Mouse (Mus musculus) layer of hippocampus, adult 2 months (tissue): ENCODE data around the gene Dnah5. TPM values are rescaled to one million over a fixed set of nuclear protein-coding genes. Genes with fewer than 3 reads are reported as not detected.

Experiments
- DNase-seq, 2 experiments: peaks; one replicate each; pipeline ENCODE4 v3.0.0; 2022; ENCODE audit warnings: low spot score in 2 of 2
- H3K27ac ChIP-seq: fragments of 200-600 bp; 2 replicates; pipeline ENCODE4 v1.8.1; 2022
- H3K4me3 ChIP-seq: fragments of 200-600 bp; 2 replicates; pipeline ENCODE4 v1.8.1; 2022; ENCODE audit warnings: mild to moderate bottlenecking
- CTCF ChIP-seq: fragments of 200-600 bp; conservative IDR thresholded peaks from 2 replicates; pipeline ENCODE4 v1.8.1; 2022; ENCODE audit warnings: antibody characterized with exemption, mild to moderate bottlenecking, moderate library complexity
- total RNA-seq, 2 experiments: library from RNA; stranded (reverse); gene quantifications; 2 replicates each; pipeline ENCODE4 v1.2.3; 2021

Dnah5 gene
- total RNA-seq, 2 experiments from 2014 or later = 3.5 to 4.5 TPM

GRCm38 (mm10) chr15:28188361-28189011, 15.1 kb upstream of the Dnah5 start:
- no peak for TF ChIP-seq CTCF
- H3K27ac ChIP-seq = no peak overlapping the region
- no peak for DNase-seq
- H3K4me3 ChIP-seq = peak overlapping the region; percentile 24; the same call in 1 of the 2 replicates

GRCm38 (mm10) chr15:28189668-28190067, 13.9 kb upstream of the Dnah5 start:
- Histone ChIP-seq H3K4me3 (peak overlapping the region; percentile 20; the same call in 1 of the 2 replicates), H3K27ac (no peak overlapping the region)
- DNase-seq = no peak
- TF ChIP-seq CTCF = peak; percentile 37

GRCm38 (mm10) chr15:28198609-28199008, 4.9 kb upstream of the Dnah5 start:
- no peak overlapping the region for H3K4me3 ChIP-seq
- TF ChIP-seq CTCF = peak; percentile 61
- DNase-seq = no peak

GRCm38 (mm10) chr15:28204626-28205025, 1.1 kb downstream of the Dnah5 start:
- DNase-seq = no peak
- no peak for TF ChIP-seq CTCF
- Histone ChIP-seq H3K4me3 (no peak overlapping the region), H3K27ac (no peak overlapping the region)

More at GRCm38 (mm10) chr15:28198609-28199008, 4.9 kb upstream of the Dnah5 start:
- no peak overlapping the region for H3K27ac ChIP-seq

DNA sequence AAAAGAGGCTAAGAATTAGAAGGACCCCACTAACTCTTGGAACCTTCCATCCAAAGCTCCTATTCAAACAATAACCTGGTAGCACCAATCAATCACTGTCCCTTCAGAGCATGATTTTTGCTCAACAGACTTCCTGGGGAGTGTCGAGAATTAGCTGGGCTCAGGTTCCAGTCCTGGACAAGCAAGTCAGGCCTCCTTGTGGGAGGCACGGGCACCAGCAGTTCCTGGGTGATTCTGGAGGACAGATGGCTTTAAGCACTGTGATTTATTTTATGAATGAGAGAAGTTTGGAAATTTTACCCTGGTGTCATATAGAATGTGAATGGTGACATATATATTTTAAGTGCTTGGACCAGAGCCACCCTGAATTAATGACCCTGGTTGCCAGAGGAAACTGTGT, 4.0 kb downstream of the Dnah5 start:
- TF ChIP-seq CTCF = no peak
- no peak for DNase-seq
- no peak overlapping the region for H3K27ac ChIP-seq
- no peak overlapping the region for H3K4me3 ChIP-seq

- no peak for DNase-seq
- no peak overlapping the region for H3K4me3 ChIP-seq
- no peak overlapping the region for H3K27ac ChIP-seq
- no peak for TF ChIP-seq CTCF
Observed at GRCm38 (mm10) chr15:28213057-28213456, 9.5 kb downstream of the Dnah5 start.

DNA sequence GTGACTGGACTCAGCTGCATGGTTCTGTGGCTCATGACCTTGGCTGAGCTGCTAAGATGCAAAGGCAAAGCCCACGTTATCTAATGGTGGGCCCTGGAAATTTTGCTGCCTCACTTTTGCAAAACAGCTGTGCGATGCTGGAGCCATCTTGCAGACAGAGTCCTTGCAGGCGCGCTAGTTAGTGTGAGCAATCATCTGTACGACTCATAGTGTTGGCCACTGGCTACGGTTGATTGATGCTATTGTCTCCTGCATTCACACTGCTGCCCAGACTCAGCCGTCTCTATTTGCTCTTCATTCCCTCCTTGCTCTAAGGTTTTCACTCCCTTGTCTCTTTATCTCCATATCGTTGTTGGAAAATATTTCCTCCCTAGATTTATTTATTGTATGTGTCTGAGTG, 12.8 kb downstream of the Dnah5 start:
- Histone ChIP-seq H3K4me3 (no peak overlapping the region), H3K27ac (no peak overlapping the region)
- TF ChIP-seq CTCF = no peak
- DNase-seq = no peak

- TF ChIP-seq CTCF = no peak
- Histone ChIP-seq H3K27ac (no peak overlapping the region), H3K4me3 (no peak overlapping the region)
- DNase-seq = no peak
Observed at GRCm38 (mm10) chr15:28227316-28227715, 23.8 kb downstream of the Dnah5 start.

- no peak overlapping the region for H3K4me3 ChIP-seq
- DNase-seq = no peak
- no peak overlapping the region for H3K27ac ChIP-seq
- no peak for TF ChIP-seq CTCF
Observed at GRCm38 (mm10) chr15:28260250-28260649, 56.7 kb downstream of the Dnah5 start.

DNA sequence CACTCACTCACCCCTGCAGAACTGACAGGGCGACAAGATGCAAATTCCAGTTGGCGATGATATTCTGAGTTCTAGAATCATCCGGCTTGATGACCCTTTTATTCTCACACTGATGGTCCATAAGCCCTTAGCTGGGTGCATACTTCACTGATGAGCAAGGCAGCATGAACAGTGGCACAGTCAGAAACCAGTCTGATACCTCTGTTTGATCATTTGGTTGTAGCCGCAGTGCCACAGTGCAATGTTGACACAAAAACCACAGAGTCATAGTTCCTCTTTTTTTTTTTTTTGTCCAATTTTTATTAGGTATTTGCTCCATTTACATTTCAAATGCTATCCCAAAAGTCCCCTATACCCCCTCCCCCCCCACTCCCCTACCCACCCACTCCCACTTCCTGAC, 95.9 kb downstream of the Dnah5 start:
- no peak for TF ChIP-seq CTCF
- Histone ChIP-seq H3K4me3 (no peak overlapping the region), H3K27ac (no peak overlapping the region)
- DNase-seq = no peak

GRCm38 (mm10) chr15:28307131-28307530, 103.6 kb downstream of the Dnah5 start:
- no peak for TF ChIP-seq CTCF
- no peak for DNase-seq

DNA sequence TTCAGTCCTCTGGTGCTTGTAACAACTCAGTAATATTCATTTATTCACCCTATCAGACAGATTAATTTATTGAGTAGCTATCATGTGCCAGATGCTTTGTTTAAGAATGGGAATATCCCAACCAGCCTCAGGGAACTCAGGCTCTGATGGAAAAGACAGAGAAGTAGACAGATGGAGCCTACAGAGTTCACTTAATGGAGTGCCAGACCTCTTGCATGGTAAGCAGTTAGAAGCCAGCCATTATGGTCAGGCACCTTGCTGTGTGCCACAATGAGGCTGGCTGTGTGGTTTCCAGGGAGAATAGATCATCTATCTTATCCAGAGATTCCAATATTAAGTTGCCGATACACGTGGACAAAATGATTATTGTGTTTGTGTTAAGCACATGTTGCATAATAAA, 104.3 kb downstream of the Dnah5 start:
- H3K4me3 ChIP-seq = no peak overlapping the region
- no peak overlapping the region for H3K27ac ChIP-seq
- TF ChIP-seq CTCF = no peak
- DNase-seq = no peak

More at GRCm38 (mm10) chr15:28307131-28307530, 103.6 kb downstream of the Dnah5 start:
- Histone ChIP-seq H3K27ac (no peak overlapping the region), H3K4me3 (no peak overlapping the region)

GRCm38 (mm10) chr15:28310516-28310915, 107.0 kb downstream of the Dnah5 start:
- no peak for TF ChIP-seq CTCF
- Histone ChIP-seq H3K27ac (no peak overlapping the region), H3K4me3 (no peak overlapping the region)
- no peak for DNase-seq

DNA sequence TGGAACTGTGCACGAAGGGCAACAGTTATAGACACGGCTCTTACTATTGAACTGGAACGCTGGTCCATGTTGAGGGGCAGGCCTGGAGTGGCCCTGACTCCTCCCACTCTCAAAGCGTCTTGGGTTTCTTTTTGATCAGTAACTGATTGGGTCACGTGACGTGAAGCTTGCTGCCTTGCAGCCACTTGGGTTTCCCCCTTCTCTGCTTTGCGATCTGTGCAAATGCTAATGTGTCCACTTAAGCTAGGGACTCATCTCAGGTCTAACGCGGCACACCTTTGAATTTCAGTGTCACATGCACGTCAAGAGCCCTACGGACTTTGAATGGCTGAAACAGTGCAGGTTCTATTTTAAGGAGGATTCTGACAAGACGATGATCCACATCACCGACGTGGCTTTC, 109.9 kb downstream of the Dnah5 start:
- DNase-seq = no peak
- Histone ChIP-seq H3K27ac (no peak overlapping the region), H3K4me3 (no peak overlapping the region)
- TF ChIP-seq CTCF = no peak
